Mouse (Mus musculus) liver, embryonic 12.5 days (tissue): ENCODE results near the gene Tnp1. TPM values are rescaled to one million over a fixed set of nuclear protein-coding genes. Genes with fewer than 3 reads are reported as not detected.
A peak's percentile ranks its signal among the peaks of the same experiment; 100 is the strongest.

Source experiments
- ATAC-seq: fragments of 200-750 bp; cut with Nextera tagmentation; 2 replicates; pipeline ENCODE4 v1.8.0; 2017; ENCODE audit warnings: moderate number of reproducible peaks, mild to moderate bottlenecking, moderate library complexity
- H3K27ac ChIP-seq: fragments of 300-500 bp; sonication (generic); 2 replicates; pipeline ENCODE4 v1.5.1; 2016; ENCODE audit warnings: mild to moderate bottlenecking
- H3K27me3 ChIP-seq: fragments of 300-500 bp; sonication (generic); replicated peaks from 2 replicates; pipeline ENCODE4 v1.6.1; 2016; ENCODE audit warnings: mild to moderate bottlenecking, moderate library complexity
- H3K36me3 ChIP-seq: fragments of 300-500 bp; sonication (generic); 2 replicates; pipeline ENCODE4 v1.6.1; 2016; ENCODE audit warnings: mild to moderate bottlenecking, moderate library complexity
- H3K4me1 ChIP-seq: fragments of 300-500 bp; sonication (generic); 2 replicates; pipeline ENCODE4 v1.6.1; 2016
- H3K4me2 ChIP-seq: fragments of 300-500 bp; sonication (generic); 2 replicates; pipeline ENCODE4 v1.6.1; 2016; ENCODE audit warnings: mild to moderate bottlenecking, moderate library complexity
- H3K4me3 ChIP-seq: fragments of 300-500 bp; sonication (generic); 2 replicates; pipeline ENCODE4 v1.5.1; 2016; ENCODE audit warnings: mild to moderate bottlenecking, moderate library complexity
- H3K9ac ChIP-seq: fragments of 300-500 bp; sonication (generic); 2 replicates; pipeline ENCODE4 v1.6.1; 2016; ENCODE audit warnings: mild to moderate bottlenecking, moderate library complexity
- H3K9me3 ChIP-seq: fragments of 300-500 bp; sonication (generic); replicated peaks from 2 replicates; pipeline ENCODE4 v1.6.1; 2016; ENCODE audit warnings: mild to moderate bottlenecking, moderate library complexity
- WGBS: fragments of 180-500 bp; shearing (Covaris S2); methylation state at CpG from one replicate; pipeline ENCODE4 v1.1.7; 2016; ENCODE audit not compliant: insufficient replicate concordance; 5-methylcytosine and 5-hydroxymethylcytosine counted together
- polyA plus RNA-seq: library from polyadenylated mRNA; unstranded; fragments of >200 nt; fragmentation: Nextera tagmentation; extraction: Ambion mirVana; gene quantifications from 2 replicates; pipeline ENCODE4 v1.2.1, GENCODE M21; 2016

The Tnp1 gene
- polyA plus RNA-seq, 1 experiment from 2014 or later, result not detected

- Histone ChIP-seq H3K4me2 (peak overlapping the region; percentile 46), H3K9ac (peak overlapping the region; percentile 33; the same call in 1 of the 2 replicates), H3K4me1 (peaks cover 21% of the 10 kb centered on the region), H3K9me3 (no peaks in the 10 kb centered on the region), H3K36me3 (no peaks in the 10 kb centered on the region), H3K27me3 (peaks cover 5% of the 10 kb centered on the region; the same call in 1 of the 2 replicates), H3K27ac (peak overlapping the region; percentile 34; the same call in 1 of the 2 replicates), H3K4me3 (no peak overlapping the region)
- peak; percentile 4; the same call in 1 of the 2 replicates for ATAC-seq
- 69% methylated on average over 5 of the region's 5 CpGs for WGBS
Measured at GRCm38 (mm10) chr1:73001961-73002360, 13.7 kb downstream of the Tnp1 start.

- H3K4me1 ChIP-seq, result no peaks in the 10 kb centered on the region
- no peaks in the 10 kb centered on the region for H3K36me3 ChIP-seq
- no peak overlapping the region for H3K4me2 ChIP-seq
- no peak for ATAC-seq
- 0 out of 2 replicates have a peak, but pooled peaks cover under 1% of the 10 kb centered on the region for H3K27me3 ChIP-seq
- H3K9ac ChIP-seq, result no peak overlapping the region
- no peaks in the 10 kb centered on the region for H3K9me3 ChIP-seq
- 73% methylated on average over 5 of the region's 5 CpGs for WGBS
- H3K27ac ChIP-seq, result no peak overlapping the region
- H3K4me3 ChIP-seq, result no peak overlapping the region
Measured at GRCm38 (mm10) chr1:72994751-72995528, 20.8 kb downstream of the Tnp1 start.

- 62% methylated on average over 2 of the region's 2 CpGs for WGBS
- no peak for ATAC-seq
Measured at GRCm38 (mm10) chr1:72992944-72993464, 22.7 kb downstream of the Tnp1 start.

GRCm38 (mm10) chr1:72992209-72992608 lies 23.5 kb downstream of the Tnp1 start:
- H3K4me2 ChIP-seq, result no peak overlapping the region
- 24% methylated on average over 2 of the region's 2 CpGs for WGBS
- H3K9me3 ChIP-seq, result no peaks in the 10 kb centered on the region
- H3K4me3 ChIP-seq, result no peak overlapping the region
- ATAC-seq, result no peak
- H3K9ac ChIP-seq, result no peak overlapping the region
- 0 out of 2 replicates have a peak, but pooled peaks cover 5% of the 10 kb centered on the region for H3K27me3 ChIP-seq
- H3K27ac ChIP-seq, result no peak overlapping the region
- H3K4me1 ChIP-seq, result no peaks in the 10 kb centered on the region
- H3K36me3 ChIP-seq, result no peaks in the 10 kb centered on the region

More at GRCm38 (mm10) chr1:72992944-72993464, 22.7 kb downstream of the Tnp1 start:
- H3K4me2 ChIP-seq, result no peak overlapping the region
- no peaks in the 10 kb centered on the region for H3K4me1 ChIP-seq
- no peak overlapping the region for H3K4me3 ChIP-seq
- no peaks in the 10 kb centered on the region for H3K9me3 ChIP-seq
- H3K27me3 ChIP-seq, result 0 out of 2 replicates have a peak, but pooled peaks cover 5% of the 10 kb centered on the region
- no peak overlapping the region for H3K9ac ChIP-seq
- H3K36me3 ChIP-seq, result no peaks in the 10 kb centered on the region
- no peak overlapping the region for H3K27ac ChIP-seq

GRCm38 (mm10) chr1:72988904-72989303 lies 26.8 kb downstream of the Tnp1 start:
- no peak overlapping the region for H3K27ac ChIP-seq
- H3K9me3 ChIP-seq, result no peaks in the 10 kb centered on the region
- no peaks in the 10 kb centered on the region for H3K36me3 ChIP-seq
- no peak overlapping the region for H3K4me3 ChIP-seq
- no peak for ATAC-seq
- peaks cover 4% of the 10 kb centered on the region for H3K4me1 ChIP-seq
- H3K4me2 ChIP-seq, result no peak overlapping the region
- H3K9ac ChIP-seq, result no peak overlapping the region
- 74% methylated on average over 3 of the region's 3 CpGs for WGBS
- 0 out of 2 replicates have a peak, but pooled peaks cover 5% of the 10 kb centered on the region for H3K27me3 ChIP-seq

- no peak overlapping the region for H3K4me3 ChIP-seq
- H3K4me1 ChIP-seq, result peaks cover 4% of the 10 kb centered on the region
- H3K9ac ChIP-seq, result no peak overlapping the region
- H3K4me2 ChIP-seq, result no peak overlapping the region
- no peaks in the 10 kb centered on the region for H3K9me3 ChIP-seq
- 0 out of 2 replicates have a peak, but pooled peaks cover 5% of the 10 kb centered on the region for H3K27me3 ChIP-seq
- no peak overlapping the region for H3K27ac ChIP-seq
- 14% methylated on average over 4 of the region's 4 CpGs for WGBS
- H3K36me3 ChIP-seq, result no peaks in the 10 kb centered on the region
- ATAC-seq, result no peak
Measured at GRCm38 (mm10) chr1:72986715-72987114, 29.0 kb downstream of the Tnp1 start.

GRCm38 (mm10) chr1:72978956-72979355 lies 36.8 kb downstream of the Tnp1 start:
- WGBS, result 79% methylated on average over 9 of the region's 9 CpGs
- H3K36me3 ChIP-seq, result no peaks in the 10 kb centered on the region
- no peak for ATAC-seq
- no peaks in the 10 kb centered on the region for H3K27me3 ChIP-seq
- H3K9ac ChIP-seq, result no peak overlapping the region
- no peak overlapping the region for H3K4me2 ChIP-seq
- no peaks in the 10 kb centered on the region for H3K9me3 ChIP-seq
- H3K27ac ChIP-seq, result no peak overlapping the region
- H3K4me1 ChIP-seq, result no peaks in the 10 kb centered on the region
- no peak overlapping the region for H3K4me3 ChIP-seq

GRCm38 (mm10) chr1:72974226-72974625 lies 41.5 kb downstream of the Tnp1 start:
- Histone ChIP-seq H3K36me3 (no peaks in the 10 kb centered on the region), H3K9ac (no peak overlapping the region), H3K4me3 (no peak overlapping the region), H3K4me1 (no peaks in the 10 kb centered on the region), H3K27me3 (peaks cover 5% of the 10 kb centered on the region; the same call in 1 of the 2 replicates), H3K4me2 (no peak overlapping the region), H3K27ac (no peak overlapping the region), H3K9me3 (no peaks in the 10 kb centered on the region)
- ATAC-seq, result no peak

GRCm38 (mm10) chr1:72970461-72970860 lies 45.2 kb downstream of the Tnp1 start:
- Histone ChIP-seq H3K4me3 (no peak overlapping the region), H3K36me3 (no peaks in the 10 kb centered on the region), H3K4me2 (no peak overlapping the region), H3K9ac (no peak overlapping the region), H3K4me1 (no peaks in the 10 kb centered on the region), H3K27me3 (peaks cover 5% of the 10 kb centered on the region; the same call in 1 of the 2 replicates), H3K9me3 (no peaks in the 10 kb centered on the region), H3K27ac (no peak overlapping the region)
- no peak for ATAC-seq
- 68% methylated on average over 9 of the region's 9 CpGs for WGBS

GRCm38 (mm10) chr1:72969113-72969812 lies 46.4 kb downstream of the Tnp1 start:
- Histone ChIP-seq H3K36me3 (no peaks in the 10 kb centered on the region), H3K27ac (no peak overlapping the region), H3K9me3 (no peaks in the 10 kb centered on the region), H3K9ac (no peak overlapping the region), H3K4me1 (no peaks in the 10 kb centered on the region), H3K27me3 (peaks cover 5% of the 10 kb centered on the region; the same call in 1 of the 2 replicates), H3K4me3 (no peak overlapping the region), H3K4me2 (no peak overlapping the region)
- 24% methylated on average over 10 of the region's 10 CpGs for WGBS
- ATAC-seq, result 0 out of 2 replicates have a peak, but pooled peaks have one; percentile 27

- no peaks in the 10 kb centered on the region for H3K36me3 ChIP-seq
- no peaks in the 10 kb centered on the region for H3K9me3 ChIP-seq
- no peak overlapping the region for H3K4me2 ChIP-seq
- 71% methylated on average over 4 of the region's 4 CpGs for WGBS
- no peak overlapping the region for H3K27ac ChIP-seq
- no peak for ATAC-seq
- H3K9ac ChIP-seq, result no peak overlapping the region
- H3K27me3 ChIP-seq, result peaks cover 3% of the 10 kb centered on the region; the same call in 1 of the 2 replicates
- no peak overlapping the region for H3K4me3 ChIP-seq
- H3K4me1 ChIP-seq, result no peaks in the 10 kb centered on the region
Measured at GRCm38 (mm10) chr1:72966423-72966822, 49.3 kb downstream of the Tnp1 start.
